Mouse (Mus musculus) MEL (cell line): ENCODE results near the gene Stac. TPM values are rescaled to one million over a fixed set of nuclear protein-coding genes. Genes with fewer than 3 reads are reported as not detected.

Source experiments
- DNase-seq: peaks from one replicate; pipeline ENCODE4 v3.0.0; 2011; ENCODE audit warnings: low read depth, low spot score
- H3K27ac ChIP-seq: 2 replicates; pipeline ENCODE4 v1.5.1; 2012; ENCODE audit warnings: low read depth, mild to moderate bottlenecking, control low read depth, low read length, moderate library complexity; ENCODE audit not compliant: control insufficient read depth
- H3K27me3 ChIP-seq, 2 experiments: fragments of 150-350 bp in 1 of 2; sonication (generic) in 1 of 2; 2 replicates each; pipeline ENCODE4 v1.6.1; 2012; ENCODE audit warnings: low read length in 2 of 2, mild to moderate bottlenecking in 2 of 2, improper control_type of control experiment in 1 of 2, moderate library complexity in 1 of 2; ENCODE audit not compliant: insufficient read depth in 2 of 2, control insufficient read depth in 1 of 2
- H3K36me3 ChIP-seq, 2 experiments: 2 replicates each; pipeline ENCODE4 v1.6.1; 2012 to 2014; ENCODE audit warnings: low read length in 2 of 2, improper control_type of control experiment in 1 of 2, inconsistent platforms in 1 of 2, mild to moderate bottlenecking in 1 of 2; ENCODE audit not compliant: insufficient read depth in 2 of 2, control insufficient read depth in 1 of 2
- H3K4me1 ChIP-seq, 2 experiments: fragments of 150-350 bp in 1 of 2; sonication (generic) in 1 of 2; 2 replicates each; pipeline ENCODE4 v1.6.1; 2012; ENCODE audit warnings: low read length in 2 of 2, improper control_type of control experiment in 1 of 2, mild to moderate bottlenecking in 1 of 2; ENCODE audit not compliant: insufficient read depth in 2 of 2, control insufficient read depth in 1 of 2
- H3K4me3 ChIP-seq, 2 experiments: fragments of 150-350 bp in 1 of 2; sonication (generic) in 1 of 2; 2 replicates each; pipeline ENCODE4 v1.5.1; 2012; ENCODE audit warnings: low read depth in 2 of 2, low read length in 2 of 2, mild to moderate bottlenecking in 2 of 2, moderate library complexity in 2 of 2, control low read depth in 1 of 2, improper control_type of control experiment in 1 of 2; ENCODE audit not compliant: control insufficient read depth in 1 of 2, insufficient read depth in 1 of 2
- H3K79me2 ChIP-seq: 2 replicates; pipeline ENCODE4 v1.6.1; 2012; ENCODE audit warnings: mild to moderate bottlenecking, low read length, moderate library complexity; ENCODE audit not compliant: control insufficient read depth, poor library complexity, insufficient read depth
- H3K9ac ChIP-seq: 2 replicates; pipeline ENCODE4 v1.6.1; 2012; ENCODE audit warnings: low read depth, mild to moderate bottlenecking, control low read depth, low read length, moderate library complexity; ENCODE audit not compliant: control insufficient read depth, poor library complexity, severe bottlenecking
- H3K9me3 ChIP-seq: fragments of 150-350 bp; sonication (generic); replicated peaks from 2 replicates; pipeline ENCODE4 v1.6.1; 2012; ENCODE audit warnings: mild to moderate bottlenecking, low read length, improper control_type of control experiment, moderate library complexity; ENCODE audit not compliant: insufficient read depth
- CHD1 ChIP-seq: IDR thresholded peaks from 2 replicates; pipeline ENCODE4 v1.6.1; 2012; ENCODE audit warnings: low read depth, mild to moderate bottlenecking, inconsistent platforms, low read length, improper control_type of control experiment
- CHD2 ChIP-seq: IDR thresholded peaks from 2 replicates; pipeline ENCODE4 v1.6.1; 2011; ENCODE audit warnings: low read length, improper control_type of control experiment
- CTCF ChIP-seq, 3 experiments: IDR thresholded peaks in 2 of 3; conservative IDR thresholded peaks in 1 of 3; 2 replicates each; pipeline ENCODE4 v1.5.1; 2011 to 2012; ENCODE audit warnings: low read length in 3 of 3, low read depth in 2 of 3, mild to moderate bottlenecking in 2 of 3, improper control_type of control experiment in 1 of 3, inconsistent platforms in 1 of 3, mixed read lengths in 1 of 3, moderate library complexity in 1 of 3; ENCODE audit not compliant: control insufficient read depth in 1 of 3, insufficient read depth in 1 of 3, poor library complexity in 1 of 3, severe bottlenecking in 1 of 3
- HCFC1 ChIP-seq: IDR thresholded peaks from 2 replicates; pipeline ENCODE4 v1.6.1; 2012; ENCODE audit warnings: low read depth, mild to moderate bottlenecking, inconsistent platforms, low read length, improper control_type of control experiment, moderate library complexity
- KAT2A ChIP-seq: conservative IDR thresholded peaks from 2 replicates; pipeline ENCODE4 v1.6.1; 2012; ENCODE audit warnings: low read depth, low read length, improper control_type of control experiment, inconsistent platforms
- MAFK ChIP-seq: IDR thresholded peaks from 2 replicates; pipeline ENCODE4 v1.6.1; 2011; ENCODE audit warnings: low read depth, mild to moderate bottlenecking, low read length, improper control_type of control experiment, borderline replicate concordance
- MAZ ChIP-seq: IDR thresholded peaks from 2 replicates; pipeline ENCODE4 v1.6.1; 2012; ENCODE audit warnings: low read depth, mild to moderate bottlenecking, inconsistent platforms, low read length, improper control_type of control experiment
- MXI1 ChIP-seq: IDR thresholded peaks from 2 replicates; pipeline ENCODE4 v1.6.1; 2011; ENCODE audit warnings: mild to moderate bottlenecking, low read depth, low read length, improper control_type of control experiment
- POLR2AphosphoS2 ChIP-seq: IDR thresholded peaks from 2 replicates; pipeline ENCODE4 v1.6.1; 2011; ENCODE audit warnings: low read length, improper control_type of control experiment
- POLR2AphosphoS5 ChIP-seq: IDR thresholded peaks from 2 replicates; pipeline ENCODE4 v1.6.1; 2012; ENCODE audit warnings: low read depth, borderline replicate concordance, mild to moderate bottlenecking, inconsistent platforms, low read length, moderate library complexity, mixed read lengths
- TCF12 ChIP-seq: IDR thresholded peaks from 2 replicates; pipeline ENCODE4 v1.6.1; 2014; ENCODE audit warnings: low read depth, mild to moderate bottlenecking, inconsistent platforms, low read length, improper control_type of control experiment, moderate library complexity
- polyA plus RNA-seq, 2 experiments: library from polyadenylated mRNA; stranded (reverse) in 1 of 2; unstranded in 1 of 2; fragments of >175 nt in 1 of 2; fragments of >200 nt in 1 of 2; gene quantifications; 2 replicates each; pipeline versions ENCODE4 v1.2.1 to v1.2.4; 2012; ENCODE audit warnings: low replicate concordance in 2 of 2, low read depth in 1 of 2; ENCODE audit not compliant: insufficient read length in 2 of 2, insufficient read depth in 1 of 2, missing spikeins in 1 of 2
- total RNA-seq: library from RNA; depleted of rRNA; stranded (reverse); fragments of 300-350 nt; gene quantifications from 2 replicates; pipeline ENCODE4 v1.2.3, GENCODE M21; 2012

Stac gene
- total and polyA plus RNA-seq, 3 experiments = not detected

- Histone ChIP-seq H3K27me3 (no peaks in the 10 kb centered on the region), H3K27ac (no peak overlapping the region), H3K79me2 (no peaks in the 10 kb centered on the region), H3K4me3 (no peak overlapping the region), H3K4me1 (no peaks in the 10 kb centered on the region), H3K9me3 (no peaks in the 10 kb centered on the region), H3K36me3 (no peaks in the 10 kb centered on the region), H3K9ac (no peak overlapping the region)
- no peak for DNase-seq
- TF ChIP-seq POLR2AphosphoS5 (no peak), MAZ (no peak), KAT2A (no peak), TCF12 (no peak), CHD1 (no peak), CTCF (IDR thresholded peaks at IDR 0.05 in 2 of 3, conservative IDR thresholded peaks at IDR 0.05 in 1 of 3; ENCODE audit: control insufficient read depth in 1 of 3, insufficient read depth in 1 of 3, low read depth in 2 of 3, low read length in 3 of 3, poor library complexity in 1 of 3, severe bottlenecking in 1 of 3) (no peak), MXI1 (no peak), POLR2AphosphoS2 (no peak), MAFK (no peak), CHD2 (no peak), HCFC1 (no peak)
Measured at GRCm38 (mm10) chr9:111514586-111515473, 175.3 kb downstream of the Stac start.
